Mouse (Mus musculus): ENCODE measurements around the gene Gnb1l. TPM values are rescaled to one million over a fixed set of nuclear protein-coding genes. Genes with fewer than 3 reads are reported as not detected.

Gene Gnb1l
- polyA plus RNA-seq, 1 experiment = 13.3 TPM

- no peak overlapping the region for H3ac ChIP-seq (ENCODE audit: control insufficient read depth, insufficient read length, low read depth)
- H3K36me3 ChIP-seq (ENCODE audit: control insufficient read depth, insufficient read depth) = peaks cover 22% of the 10 kb centered on the region
- H3K79me2 ChIP-seq (ENCODE audit: control insufficient read depth, insufficient read depth) = peaks cover 18% of the 10 kb centered on the region
- peaks cover 2% of the 10 kb centered on the region for H3K79me3 ChIP-seq (ENCODE audit: low read depth)
- H3K27me3 ChIP-seq (ENCODE audit: control insufficient read depth, insufficient read depth, insufficient read length) = no peaks in the 10 kb centered on the region
- TF ChIP-seq FOSL1 (IDR thresholded peaks at IDR 0.05; ENCODE audit: insufficient read depth, low read length, poor library complexity, severe bottlenecking) = no peak
- TF ChIP-seq MAX (IDR thresholded peaks at IDR 0.05) = no peak
- no peak for TF ChIP-seq CTCF (IDR thresholded peaks at IDR 0.05; ENCODE audit: control insufficient read depth, insufficient read depth, insufficient read length)
- TF ChIP-seq MYOD1 (IDR thresholded peaks at IDR 0.05; ENCODE audit: control insufficient read depth, insufficient read length, low read depth) = no peak
- no peak for TF ChIP-seq USF1 (IDR thresholded peaks at IDR 0.05; ENCODE audit: low read depth)
- no peak for TF ChIP-seq MYOG (IDR thresholded peaks at IDR 0.05; ENCODE audit: control insufficient read depth, extremely low read depth, insufficient read length)
- no peak for TF ChIP-seq CEBPB (IDR thresholded peaks at IDR 0.05; ENCODE audit: low read depth)
- no peak overlapping the region for H3K4me3 ChIP-seq (ENCODE audit: insufficient read depth, poor library complexity, severe bottlenecking)
These were observed 84.7 kb downstream of the Gnb1l start for GRCm38 (mm10) chr16:18583169-18583568.

DNA sequence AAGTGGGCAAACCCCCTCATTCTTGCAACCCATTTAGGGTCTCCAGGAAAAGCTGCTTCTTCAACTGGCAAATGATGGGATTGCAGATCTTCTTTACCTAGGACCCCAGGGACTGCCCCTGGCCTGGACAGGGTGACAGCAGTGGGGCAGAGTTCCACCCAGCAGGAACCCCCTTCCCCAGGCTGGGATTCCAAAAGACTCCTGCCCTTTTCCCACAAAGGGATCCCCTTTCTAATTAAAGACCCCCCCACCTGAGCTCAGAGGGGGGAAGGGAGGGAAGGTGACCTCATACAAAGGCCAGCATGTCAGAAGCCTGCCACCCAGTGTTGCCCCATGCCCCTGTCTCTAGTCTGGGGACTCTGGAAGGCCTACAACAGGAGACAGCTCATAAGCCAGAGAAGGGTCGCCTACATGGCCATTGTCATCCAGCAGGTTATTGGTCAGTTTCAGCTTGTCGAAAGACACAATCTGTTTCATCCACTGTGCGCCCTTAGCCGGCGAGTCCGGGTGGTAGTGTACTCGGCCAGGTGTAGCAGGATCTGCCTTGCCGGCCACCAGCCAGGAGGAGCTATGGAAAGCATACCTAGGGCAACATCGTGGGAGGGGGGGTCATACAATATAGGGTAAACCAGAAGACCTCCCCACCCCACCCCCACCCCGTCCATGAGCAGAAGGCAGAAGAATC is 85.3 kb downstream of the Gnb1l start:
- H3K27me3 ChIP-seq (ENCODE audit: control insufficient read depth, insufficient read depth, insufficient read length) = no peaks in the 10 kb centered on the region
- peaks cover 22% of the 10 kb centered on the region for H3K36me3 ChIP-seq (ENCODE audit: control insufficient read depth, insufficient read depth)
- TF ChIP-seq MAX (IDR thresholded peaks at IDR 0.05) (no peak), MYOG (IDR thresholded peaks at IDR 0.05; ENCODE audit: control insufficient read depth, extremely low read depth, insufficient read length) (no peak), CTCF (IDR thresholded peaks at IDR 0.05; ENCODE audit: control insufficient read depth, insufficient read depth, insufficient read length) (no peak), MYOD1 (IDR thresholded peaks at IDR 0.05; ENCODE audit: control insufficient read depth, insufficient read length, low read depth) (no peak), CEBPB (IDR thresholded peaks at IDR 0.05; ENCODE audit: low read depth) (no peak), FOSL1 (IDR thresholded peaks at IDR 0.05; ENCODE audit: insufficient read depth, low read length, poor library complexity, severe bottlenecking) (no peak), USF1 (IDR thresholded peaks at IDR 0.05; ENCODE audit: low read depth) (no peak)
- no peak overlapping the region for H3K4me3 ChIP-seq (ENCODE audit: insufficient read depth, poor library complexity, severe bottlenecking)
- H3ac ChIP-seq (ENCODE audit: control insufficient read depth, insufficient read length, low read depth) = no peak overlapping the region
- H3K79me2 ChIP-seq (ENCODE audit: control insufficient read depth, insufficient read depth) = peaks cover 18% of the 10 kb centered on the region
- peaks cover 2% of the 10 kb centered on the region for H3K79me3 ChIP-seq (ENCODE audit: low read depth)

DNA sequence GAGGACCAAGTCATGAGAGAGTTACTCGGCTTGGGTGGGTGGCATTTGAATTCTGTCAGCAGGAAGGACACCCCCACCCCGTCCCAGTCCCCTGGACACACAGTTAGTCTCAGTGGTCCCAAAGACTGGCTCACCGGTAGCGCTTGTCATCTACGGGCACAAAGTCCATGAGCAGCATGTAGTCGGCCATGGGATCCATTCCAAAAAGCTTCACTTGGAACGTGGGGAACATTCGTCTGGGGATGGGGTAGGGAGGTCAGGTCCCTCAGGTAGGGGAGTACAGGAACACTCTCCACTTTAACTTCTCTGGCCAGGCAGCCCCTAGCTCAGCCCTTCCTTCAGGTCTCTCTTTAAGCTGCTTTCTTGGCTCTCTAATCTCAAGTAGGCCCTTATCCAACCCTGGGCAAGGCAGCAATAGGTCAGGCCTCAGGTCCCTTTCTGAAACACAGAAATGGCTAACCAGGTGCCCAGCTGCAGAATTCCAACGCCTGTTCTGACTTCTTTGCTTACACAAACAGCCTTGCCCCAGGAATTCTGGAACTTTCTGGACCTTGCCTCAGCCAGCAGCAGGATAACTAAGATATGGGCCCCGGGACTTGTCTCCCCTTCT is 86.5 kb downstream of the Gnb1l start:
- no peaks in the 10 kb centered on the region for H3K27me3 ChIP-seq (ENCODE audit: control insufficient read depth, insufficient read depth, insufficient read length)
- peak overlapping the region; percentile 64 for H3ac ChIP-seq (ENCODE audit: control insufficient read depth, insufficient read length, low read depth)
- H3K4me3 ChIP-seq (ENCODE audit: insufficient read depth, poor library complexity, severe bottlenecking) = peak overlapping the region; percentile 42
- peaks cover 22% of the 10 kb centered on the region for H3K36me3 ChIP-seq (ENCODE audit: control insufficient read depth, insufficient read depth)
- H3K79me3 ChIP-seq (ENCODE audit: low read depth) = peaks cover 2% of the 10 kb centered on the region
- peaks cover 18% of the 10 kb centered on the region for H3K79me2 ChIP-seq (ENCODE audit: control insufficient read depth, insufficient read depth)
- no peak for TF ChIP-seq MAX (IDR thresholded peaks at IDR 0.05)
- no peak for TF ChIP-seq FOSL1 (IDR thresholded peaks at IDR 0.05; ENCODE audit: insufficient read depth, low read length, poor library complexity, severe bottlenecking)
- no peak for TF ChIP-seq CEBPB (IDR thresholded peaks at IDR 0.05; ENCODE audit: low read depth)
- TF ChIP-seq CTCF (IDR thresholded peaks at IDR 0.05; ENCODE audit: control insufficient read depth, insufficient read depth, insufficient read length) = no peak
- TF ChIP-seq MYOD1 (IDR thresholded peaks at IDR 0.05; ENCODE audit: control insufficient read depth, insufficient read length, low read depth) = no peak
- no peak for TF ChIP-seq MYOG (IDR thresholded peaks at IDR 0.05; ENCODE audit: control insufficient read depth, extremely low read depth, insufficient read length)
- no peak for TF ChIP-seq USF1 (IDR thresholded peaks at IDR 0.05; ENCODE audit: low read depth)

DNA sequence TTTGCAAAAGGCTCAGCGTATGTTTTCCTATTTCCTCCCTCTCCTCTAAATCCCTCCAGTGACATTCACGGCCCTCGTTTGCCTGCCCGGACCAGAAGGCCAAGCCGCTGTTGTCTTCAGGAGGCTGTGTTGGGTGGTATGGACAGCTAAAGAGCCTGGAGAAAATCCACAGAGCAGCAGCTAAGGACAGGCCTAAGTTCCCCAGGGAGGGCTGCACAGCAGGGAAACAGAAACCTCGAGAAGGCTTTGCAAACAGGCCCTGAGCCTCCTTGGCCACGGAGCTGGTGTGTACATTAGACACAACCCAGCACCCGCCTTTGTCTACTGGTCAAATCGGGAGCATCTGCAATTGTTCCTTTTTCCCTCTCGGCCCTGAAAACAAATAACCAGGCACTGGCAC is 87.2 kb downstream of the Gnb1l start:
- Histone ChIP-seq H3K27me3 (ENCODE audit: control insufficient read depth, insufficient read depth, insufficient read length) (no peaks in the 10 kb centered on the region), H3K79me2 (ENCODE audit: control insufficient read depth, insufficient read depth) (peaks cover 18% of the 10 kb centered on the region), H3ac (ENCODE audit: control insufficient read depth, insufficient read length, low read depth) (peak overlapping the region; percentile 64), H3K36me3 (ENCODE audit: control insufficient read depth, insufficient read depth) (peaks cover 22% of the 10 kb centered on the region), H3K4me3 (ENCODE audit: insufficient read depth, poor library complexity, severe bottlenecking) (peak overlapping the region; percentile 42), H3K79me3 (ENCODE audit: low read depth) (peaks cover 2% of the 10 kb centered on the region)
- TF ChIP-seq MYOD1 (IDR thresholded peaks at IDR 0.05; ENCODE audit: control insufficient read depth, insufficient read length, low read depth) (no peak), MAX (IDR thresholded peaks at IDR 0.05) (no peak), CTCF (IDR thresholded peaks at IDR 0.05; ENCODE audit: control insufficient read depth, insufficient read depth, insufficient read length) (no peak), FOSL1 (IDR thresholded peaks at IDR 0.05; ENCODE audit: insufficient read depth, low read length, poor library complexity, severe bottlenecking) (no peak), USF1 (IDR thresholded peaks at IDR 0.05; ENCODE audit: low read depth) (no peak), MYOG (IDR thresholded peaks at IDR 0.05; ENCODE audit: control insufficient read depth, extremely low read depth, insufficient read length) (no peak), CEBPB (IDR thresholded peaks at IDR 0.05; ENCODE audit: low read depth) (no peak)

DNA sequence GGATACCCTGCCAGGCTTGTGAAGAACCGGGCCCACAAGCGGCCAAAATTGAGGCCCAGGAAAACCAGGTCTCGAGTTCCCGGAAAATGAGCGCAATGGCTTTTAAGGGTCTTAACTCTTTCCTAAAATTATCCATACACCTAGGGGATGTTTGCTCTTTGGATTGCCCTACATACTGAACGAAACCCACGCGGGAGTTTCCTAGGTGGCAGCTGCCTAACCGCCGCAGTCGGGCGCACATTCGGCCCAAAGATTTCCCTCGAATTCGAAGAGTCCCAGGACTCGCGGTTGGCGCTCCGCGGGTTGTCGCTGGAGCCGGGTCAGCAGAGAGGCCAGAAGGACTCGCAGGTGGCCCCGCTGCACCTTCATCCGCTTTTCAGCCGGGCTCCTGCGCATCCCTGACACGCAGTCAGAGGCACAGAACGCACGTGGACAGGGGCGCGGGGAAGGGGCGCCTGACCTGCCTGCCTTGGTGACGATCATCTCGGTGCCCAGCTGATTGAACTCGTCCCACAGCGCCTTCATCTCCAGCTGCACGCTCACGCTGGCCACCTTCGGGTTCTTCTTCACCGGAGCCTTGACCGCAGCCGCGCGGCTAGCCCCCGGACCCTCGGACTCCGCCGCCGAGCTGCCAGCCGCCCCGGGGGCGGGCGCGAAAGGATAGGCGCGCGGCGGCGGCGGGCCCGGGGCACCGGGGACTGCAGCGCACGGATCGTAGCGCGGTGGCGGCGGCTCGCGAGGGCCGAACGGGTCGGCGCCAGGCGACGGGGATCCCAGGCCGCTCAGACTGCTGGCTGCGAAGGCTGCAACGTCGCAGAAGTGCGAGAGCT is 87.8 kb downstream of the Gnb1l start:
- no peaks in the 10 kb centered on the region for H3K27me3 ChIP-seq (ENCODE audit: control insufficient read depth, insufficient read depth, insufficient read length)

More for the DNA sequence above, 87.8 kb downstream of the Gnb1l start:
- H3K36me3 ChIP-seq (ENCODE audit: control insufficient read depth, insufficient read depth) = peaks cover 17% of the 10 kb centered on the region
- peak overlapping the region; percentile 91 for H3ac ChIP-seq (ENCODE audit: control insufficient read depth, insufficient read length, low read depth)
- TF ChIP-seq MYOG (IDR thresholded peaks at IDR 0.05; ENCODE audit: control insufficient read depth, extremely low read depth, insufficient read length) (no peak), CTCF (IDR thresholded peaks at IDR 0.05; ENCODE audit: control insufficient read depth, insufficient read depth, insufficient read length) (no peak), FOSL1 (IDR thresholded peaks at IDR 0.05; ENCODE audit: insufficient read depth, low read length, poor library complexity, severe bottlenecking) (no peak), CEBPB (IDR thresholded peaks at IDR 0.05; ENCODE audit: low read depth) (no peak), USF1 (IDR thresholded peaks at IDR 0.05; ENCODE audit: low read depth) (no peak), MAX (IDR thresholded peaks at IDR 0.05) (no peak), MYOD1 (IDR thresholded peaks at IDR 0.05; ENCODE audit: control insufficient read depth, insufficient read length, low read depth) (no peak)
- H3K79me2 ChIP-seq (ENCODE audit: control insufficient read depth, insufficient read depth) = peaks cover 18% of the 10 kb centered on the region
- peak overlapping the region; percentile 42 for H3K4me3 ChIP-seq (ENCODE audit: insufficient read depth, poor library complexity, severe bottlenecking)
- peaks cover 2% of the 10 kb centered on the region for H3K79me3 ChIP-seq (ENCODE audit: low read depth)
